Mouse (Mus musculus) cerebellum, adult 11-12 months (tissue): ENCODE results near the gene Des.

ENCODE experiments used
- DNase-seq: peaks from one replicate; pipeline ENCODE4 v3.0.0; 2022

Gene Des

GRCm38 (mm10) chr1:75360112-75361031, at the start of gene Des:
Des (plus strand) TSS chr1:75360329.
- DNase-seq: no peak

- DNase-seq: no peak
Observed at GRCm38 (mm10) chr1:75311694-75312093, 48.4 kb upstream of the Des start.

- peak; percentile 62 for DNase-seq
Observed at GRCm38 (mm10) chr1:75315011-75315410, 45.1 kb upstream of the Des start.

- peak; percentile 74 for DNase-seq
Observed at GRCm38 (mm10) chr1:75315456-75316365, 44.4 kb upstream of the Des start.

GRCm38 (mm10) chr1:75316861-75317240, 43.3 kb upstream of the Des start:
- peak; percentile 92 for DNase-seq

GRCm38 (mm10) chr1:75317241-75318201, 42.6 kb upstream of the Des start, which contains the start of gene Dnpep:
Dnpep (minus strand) TSS chr1:75317990.
- peak; percentile 100 for DNase-seq

GRCm38 (mm10) chr1:75318301-75318700, 41.8 kb upstream of the Des start:
- peak; percentile 58 for DNase-seq

- DNase-seq: peak; percentile 45
Observed at GRCm38 (mm10) chr1:75318736-75319135, 41.4 kb upstream of the Des start.

- DNase-seq: no peak
Observed at GRCm38 (mm10) chr1:75319166-75319565, 41.0 kb upstream of the Des start.

- DNase-seq: no peak
Observed at GRCm38 (mm10) chr1:75327461-75327860, 32.7 kb upstream of the Des start.

- no peak for DNase-seq
Observed at GRCm38 (mm10) chr1:75331271-75331670, 28.9 kb upstream of the Des start.

GRCm38 (mm10) chr1:75336461-75336860, 23.7 kb upstream of the Des start:
- no peak for DNase-seq

GRCm38 (mm10) chr1:75337097-75337496, 23.0 kb upstream of the Des start:
- no peak for DNase-seq

- no peak for DNase-seq
Observed at GRCm38 (mm10) chr1:75338091-75338694, 21.9 kb upstream of the Des start.

- DNase-seq: no peak
Observed at GRCm38 (mm10) chr1:75339337-75339736, 20.8 kb upstream of the Des start.

- no peak for DNase-seq
Observed at GRCm38 (mm10) chr1:75340519-75340918, 19.6 kb upstream of the Des start.

GRCm38 (mm10) chr1:75342874-75343416, 17.2 kb upstream of the Des start:
- DNase-seq: peak; percentile 73

GRCm38 (mm10) chr1:75344291-75345035, 15.7 kb upstream of the Des start:
- no peak for DNase-seq

- no peak for DNase-seq
Observed at GRCm38 (mm10) chr1:75345036-75345935, 14.8 kb upstream of the Des start.

- no peak for DNase-seq
Observed at GRCm38 (mm10) chr1:75347279-75347678, 12.8 kb upstream of the Des start.
